Mouse (Mus musculus) hindbrain, embryonic 16.5 days (tissue): ENCODE data around the gene Pi4k2a. TPM values are rescaled to one million over a fixed set of nuclear protein-coding genes. Genes with fewer than 3 reads are reported as not detected.

Source experiments
- ATAC-seq: fragments of 200-750 bp; cut with Nextera tagmentation; 2 replicates; pipeline ENCODE4 v1.8.0; 2017; ENCODE audit warnings: moderate TSS enrichment, moderate library complexity
- H3K27ac ChIP-seq: fragments of 300-500 bp; sonication (generic); 2 replicates; pipeline ENCODE4 v1.5.1; 2014; ENCODE audit warnings: low read depth, mild to moderate bottlenecking, control low read depth, low read length, moderate library complexity
- H3K27me3 ChIP-seq: fragments of 300-500 bp; sonication (generic); replicated peaks from 2 replicates; pipeline ENCODE4 v1.6.1; 2014; ENCODE audit warnings: low read length; ENCODE audit not compliant: control insufficient read depth, insufficient read depth
- H3K36me3 ChIP-seq: fragments of 300-500 bp; sonication (generic); 2 replicates; pipeline ENCODE4 v1.6.1; 2014; ENCODE audit warnings: mild to moderate bottlenecking, low read length, moderate library complexity, mixed read lengths; ENCODE audit not compliant: control insufficient read depth, insufficient read depth
- H3K4me1 ChIP-seq: fragments of 300-500 bp; sonication (generic); 2 replicates; pipeline ENCODE4 v1.6.1; 2014; ENCODE audit warnings: low read depth, low read length; ENCODE audit not compliant: control insufficient read depth, insufficient read depth
- H3K4me2 ChIP-seq: fragments of 300-500 bp; sonication (generic); 2 replicates; pipeline ENCODE4 v1.6.1; 2014; ENCODE audit warnings: mild to moderate bottlenecking, low read length, control low read depth, moderate library complexity
- H3K4me3 ChIP-seq: fragments of 300-500 bp; sonication (generic); 2 replicates; pipeline ENCODE4 v1.5.1; 2014; ENCODE audit warnings: mild to moderate bottlenecking, low read length, control low read depth, moderate library complexity
- H3K9ac ChIP-seq: fragments of 300-500 bp; sonication (generic); 2 replicates; pipeline ENCODE4 v1.6.1; 2014; ENCODE audit warnings: low read depth, mild to moderate bottlenecking, control low read depth, low read length, moderate library complexity
- H3K9me3 ChIP-seq: fragments of 300-500 bp; sonication (generic); 2 replicates; pipeline ENCODE4 v1.6.1; 2014; ENCODE audit warnings: mild to moderate bottlenecking, low read length, moderate library complexity; ENCODE audit not compliant: control insufficient read depth
- WGBS: fragments of 180-500 bp; shearing (Covaris S2); extraction: QIAGEN DNeasy Blood & Tissue Kit; methylation state at CpG from one replicate; pipeline ENCODE4 v1.1.7; 2014; 5-methylcytosine and 5-hydroxymethylcytosine counted together
- polyA plus RNA-seq: library from polyadenylated mRNA; unstranded; fragments of >200 nt; fragmentation: Nextera tagmentation; extraction: Ambion mirVana; gene quantifications from 2 replicates; pipeline ENCODE4 v1.2.1, GENCODE M21; 2015

Pi4k2a gene
- polyA plus RNA-seq, 1 experiment from 2014 or later = 9.6 TPM

GRCm38 (mm10) chr19:42090637-42091141 is 419 bp downstream of the Pi4k2a start:
- no peaks in the 10 kb centered on the region for H3K36me3 ChIP-seq
- H3K4me3 ChIP-seq = peak overlapping the region; percentile 99
- H3K4me2 ChIP-seq = peak overlapping the region; percentile 80
- under 1% methylated on average over 52 of the region's 52 CpGs for WGBS
- H3K27me3 ChIP-seq = no peaks in the 10 kb centered on the region
- H3K9me3 ChIP-seq = no peaks in the 10 kb centered on the region
- ATAC-seq = peak; percentile 60
- H3K27ac ChIP-seq = peak overlapping the region; percentile 90
- H3K9ac ChIP-seq = peak overlapping the region; percentile 94
- H3K4me1 ChIP-seq = peaks cover 22% of the 10 kb centered on the region

GRCm38 (mm10) chr19:42099406-42099805 is 9.1 kb downstream of the Pi4k2a start:
- H3K27ac ChIP-seq = no peak overlapping the region
- 94% methylated on average over 3 of the region's 3 CpGs for WGBS
- H3K36me3 ChIP-seq = peaks cover 9% of the 10 kb centered on the region; the same call in 1 of the 2 replicates
- H3K4me2 ChIP-seq = no peak overlapping the region
- H3K9ac ChIP-seq = no peak overlapping the region
- ATAC-seq = no peak
- H3K9me3 ChIP-seq = no peaks in the 10 kb centered on the region
- no peaks in the 10 kb centered on the region for H3K27me3 ChIP-seq
- no peaks in the 10 kb centered on the region for H3K4me1 ChIP-seq
- H3K4me3 ChIP-seq = no peak overlapping the region

GRCm38 (mm10) chr19:42104681-42105080 is 14.4 kb downstream of the Pi4k2a start:
- H3K9ac ChIP-seq = no peak overlapping the region
- H3K4me2 ChIP-seq = no peak overlapping the region
- H3K4me3 ChIP-seq = no peak overlapping the region
- ATAC-seq = no peak
- WGBS = 92% methylated on average over 9 of the region's 9 CpGs
- peaks cover 20% of the 10 kb centered on the region for H3K36me3 ChIP-seq
- H3K27ac ChIP-seq = no peak overlapping the region
- no peaks in the 10 kb centered on the region for H3K27me3 ChIP-seq
- H3K4me1 ChIP-seq = no peaks in the 10 kb centered on the region
- no peaks in the 10 kb centered on the region for H3K9me3 ChIP-seq

GRCm38 (mm10) chr19:42115783-42116335 is 25.6 kb downstream of the Pi4k2a start:
- Histone ChIP-seq H3K27me3 (no peaks in the 10 kb centered on the region), H3K9me3 (no peaks in the 10 kb centered on the region), H3K9ac (no peak overlapping the region), H3K4me1 (no peaks in the 10 kb centered on the region), H3K4me2 (no peak overlapping the region), H3K4me3 (no peak overlapping the region), H3K36me3 (peaks cover 20% of the 10 kb centered on the region), H3K27ac (no peak overlapping the region)
- no peak for ATAC-seq
- WGBS = 92% methylated on average over 4 of the region's 4 CpGs

- Histone ChIP-seq H3K36me3 (peaks cover 26% of the 10 kb centered on the region), H3K4me3 (no peak overlapping the region), H3K27me3 (no peaks in the 10 kb centered on the region), H3K4me1 (no peaks in the 10 kb centered on the region), H3K27ac (no peak overlapping the region), H3K9ac (no peak overlapping the region), H3K9me3 (no peaks in the 10 kb centered on the region), H3K4me2 (no peak overlapping the region)
- WGBS = 95% methylated on average over 9 of the region's 9 CpGs
- no peak for ATAC-seq
These were observed 27.9 kb downstream of the Pi4k2a start for GRCm38 (mm10) chr19:42118142-42118541.

- no peak for ATAC-seq
- Histone ChIP-seq H3K9me3 (no peaks in the 10 kb centered on the region), H3K27me3 (no peaks in the 10 kb centered on the region), H3K9ac (no peak overlapping the region), H3K36me3 (peaks cover 24% of the 10 kb centered on the region), H3K4me3 (no peak overlapping the region), H3K27ac (no peak overlapping the region), H3K4me1 (no peaks in the 10 kb centered on the region), H3K4me2 (no peak overlapping the region)
- 93% methylated on average over 5 of the region's 5 CpGs for WGBS
These were observed 28.3 kb downstream of the Pi4k2a start for GRCm38 (mm10) chr19:42118596-42118995.

GRCm38 (mm10) chr19:42120451-42120850 is 30.2 kb downstream of the Pi4k2a start:
- H3K9ac ChIP-seq = no peak overlapping the region
- no peak for ATAC-seq
- no peaks in the 10 kb centered on the region for H3K4me1 ChIP-seq
- peaks cover 21% of the 10 kb centered on the region for H3K36me3 ChIP-seq
- H3K27ac ChIP-seq = no peak overlapping the region
- 92% methylated on average over 8 of the region's 8 CpGs for WGBS
- H3K27me3 ChIP-seq = no peaks in the 10 kb centered on the region
- H3K9me3 ChIP-seq = no peaks in the 10 kb centered on the region
- no peak overlapping the region for H3K4me2 ChIP-seq
- no peak overlapping the region for H3K4me3 ChIP-seq

- Histone ChIP-seq H3K27ac (no peak overlapping the region), H3K4me1 (peaks cover 7% of the 10 kb centered on the region), H3K9me3 (no peaks in the 10 kb centered on the region), H3K9ac (no peak overlapping the region), H3K27me3 (no peaks in the 10 kb centered on the region), H3K36me3 (peaks cover 17% of the 10 kb centered on the region), H3K4me2 (no peak overlapping the region), H3K4me3 (no peak overlapping the region)
- 83% methylated on average over 13 of the region's 13 CpGs for WGBS
- ATAC-seq = no peak
These were observed 34.4 kb downstream of the Pi4k2a start for GRCm38 (mm10) chr19:42124684-42125083.

GRCm38 (mm10) chr19:42125501-42126218 is 35.4 kb downstream of the Pi4k2a start:
- Histone ChIP-seq H3K27me3 (no peaks in the 10 kb centered on the region), H3K36me3 (peaks cover 11% of the 10 kb centered on the region), H3K9me3 (no peaks in the 10 kb centered on the region), H3K27ac (no peak overlapping the region), H3K4me3 (no peak overlapping the region), H3K4me1 (peaks cover 8% of the 10 kb centered on the region), H3K4me2 (no peak overlapping the region), H3K9ac (no peak overlapping the region)
- WGBS = 84% methylated on average over 11 of the region's 11 CpGs
- no peak for ATAC-seq
